Mouse (Mus musculus) A20 (cell line): ENCODE measurements around the gene Ccl22.

Source experiments
- DNase-seq: peaks from one replicate; pipeline ENCODE4 v3.0.0-alpha.2; 2011; ENCODE audit warnings: low read depth, low spot score

Ccl22 gene

DNA sequence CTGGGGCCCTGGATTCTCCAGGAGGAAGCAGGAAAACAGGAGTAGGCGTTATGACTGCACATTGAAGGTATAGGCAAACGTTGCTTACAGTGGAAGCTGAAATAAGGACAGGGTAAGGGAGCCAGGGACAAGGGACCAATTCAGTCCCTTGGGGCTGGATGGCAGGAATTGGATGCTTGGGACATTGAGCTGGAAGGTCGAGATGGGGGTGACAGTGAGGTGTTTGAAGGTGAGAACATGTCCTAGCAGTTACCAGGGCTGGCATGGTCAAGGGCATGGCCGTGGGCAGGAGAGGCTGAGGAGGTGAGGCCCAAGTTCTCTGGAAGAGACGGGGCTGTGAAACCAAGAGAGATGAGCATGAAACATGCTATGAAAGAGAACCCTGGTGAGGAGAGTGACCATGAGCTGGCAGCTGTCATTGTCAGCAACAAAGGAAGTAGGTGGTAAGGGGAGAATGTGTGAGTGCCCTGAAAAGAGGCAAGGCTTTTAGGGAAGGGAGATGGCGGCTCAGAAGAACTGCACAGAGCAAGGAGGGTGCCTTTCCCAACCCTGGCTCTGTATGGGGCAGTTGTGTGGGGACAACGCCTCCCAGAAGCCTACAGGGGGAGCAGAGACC lies 10.5 kb upstream of the Ccl22 start:
- DNase-seq: no peak

DNA sequence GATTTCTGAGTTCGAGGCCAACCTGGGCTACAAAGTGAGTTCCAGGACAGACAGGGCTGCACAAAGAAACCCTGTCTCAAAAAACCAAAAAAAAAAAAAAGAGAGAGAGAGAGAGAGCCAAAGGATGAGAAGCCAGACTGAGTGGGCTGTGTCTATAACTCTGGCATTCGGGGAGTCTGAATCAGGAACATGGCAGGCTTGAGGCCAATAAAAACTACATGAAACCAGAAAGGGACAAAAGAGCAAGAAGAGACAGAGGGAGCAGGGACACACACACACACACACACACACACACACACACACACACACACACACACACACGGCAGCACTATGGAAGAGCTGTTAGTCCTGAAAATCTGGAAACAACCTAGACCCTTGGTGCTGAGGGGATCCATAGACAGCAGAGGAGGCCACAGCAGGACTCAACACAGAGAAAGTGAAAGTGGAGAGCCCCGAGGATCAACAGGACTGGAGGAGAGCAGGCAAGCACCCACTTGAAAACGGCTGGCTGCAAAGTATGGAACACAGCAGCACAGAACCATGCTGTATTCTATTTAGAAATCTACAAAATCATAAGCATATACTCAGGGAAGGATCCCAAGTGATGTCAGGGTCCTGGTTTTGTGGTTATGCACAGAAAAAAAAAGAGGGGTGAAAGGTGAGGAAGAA lies 9.8 kb upstream of the Ccl22 start:
- DNase-seq: no peak

GRCm38 (mm10) chr8:94739829-94740228 lies 5.6 kb upstream of the Ccl22 start:
- peak; percentile 66 for DNase-seq

DNA sequence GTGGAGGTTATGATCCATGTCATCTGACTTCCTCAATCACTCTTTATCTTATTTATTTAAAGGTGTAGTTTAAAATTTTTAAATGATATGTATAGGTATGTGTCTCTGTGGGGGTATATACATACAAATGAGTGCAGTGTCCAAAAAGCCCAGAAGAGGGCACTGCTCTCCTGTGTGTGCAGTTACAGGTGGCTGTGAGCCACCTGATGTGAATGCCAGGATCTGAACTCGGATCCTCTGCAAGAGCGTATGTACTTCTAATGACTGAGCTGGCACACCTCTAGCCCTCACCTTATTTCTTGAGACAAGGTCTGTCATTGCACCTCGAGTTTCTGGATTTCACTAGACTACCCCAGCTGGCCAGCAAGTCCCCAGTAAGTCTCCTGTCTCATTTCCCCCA lies 4.8 kb upstream of the Ccl22 start:
- no peak for DNase-seq

DNA sequence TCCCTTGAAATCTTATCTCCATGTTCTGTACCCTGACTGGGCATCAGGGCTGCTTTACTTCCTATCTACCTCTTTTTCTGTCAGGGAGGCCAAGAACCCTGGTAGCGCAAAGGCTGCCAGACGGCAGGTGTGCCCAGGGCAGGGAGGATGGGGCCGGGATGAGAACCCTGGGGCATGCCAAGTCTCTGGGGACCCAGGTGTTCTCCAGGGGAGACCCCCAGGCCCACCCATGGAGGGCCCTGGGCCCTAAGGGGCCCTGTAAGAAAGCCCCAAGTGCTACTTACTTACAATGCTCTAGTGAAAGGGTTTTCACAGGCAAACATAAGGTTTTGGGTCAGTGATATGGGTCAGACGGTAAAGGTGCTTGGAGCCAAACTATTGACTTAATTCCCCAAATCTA lies 3.7 kb upstream of the Ccl22 start:
- no peak for DNase-seq

DNA sequence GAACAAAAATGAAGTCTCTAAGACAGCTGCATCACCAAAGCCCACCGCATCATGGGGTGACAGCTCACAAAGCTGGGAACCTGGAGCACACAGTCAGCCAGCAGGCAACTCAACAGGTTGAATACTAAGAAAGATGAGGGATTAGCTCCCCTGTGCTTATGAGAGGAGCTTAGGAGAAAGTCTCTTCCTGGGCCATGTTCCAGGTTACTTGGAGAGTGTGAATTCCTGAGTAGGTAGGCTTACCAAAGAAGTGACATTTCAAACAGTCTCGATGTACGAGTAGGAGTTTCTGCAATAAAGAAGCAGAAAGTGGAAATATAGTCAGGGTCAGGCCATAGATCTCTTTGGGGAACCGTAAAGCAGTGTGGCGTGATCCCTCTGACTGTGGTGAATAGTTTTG lies 906 bp upstream of the Ccl22 start:
- no peak for DNase-seq

DNA sequence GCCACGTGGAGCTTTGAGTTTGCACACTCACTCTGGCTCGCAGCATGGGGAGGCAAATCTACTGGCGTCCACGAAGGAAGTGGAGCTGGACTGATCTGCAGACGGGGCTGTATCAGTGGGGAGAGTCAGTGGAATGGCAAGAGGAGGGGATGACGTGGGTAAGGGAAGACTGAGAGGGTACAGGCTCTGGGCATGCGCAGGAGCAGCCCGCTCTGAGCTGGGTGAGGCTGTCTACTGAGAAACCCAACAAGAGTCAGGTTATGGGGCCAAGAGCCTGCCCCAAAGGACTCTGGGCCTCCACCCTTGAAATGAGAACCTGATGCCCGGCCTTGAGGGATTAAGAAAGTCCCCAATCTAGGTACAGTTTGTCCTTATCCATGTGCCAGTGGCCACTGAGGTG lies 418 bp upstream of the Ccl22 start:
- no peak for DNase-seq

DNA sequence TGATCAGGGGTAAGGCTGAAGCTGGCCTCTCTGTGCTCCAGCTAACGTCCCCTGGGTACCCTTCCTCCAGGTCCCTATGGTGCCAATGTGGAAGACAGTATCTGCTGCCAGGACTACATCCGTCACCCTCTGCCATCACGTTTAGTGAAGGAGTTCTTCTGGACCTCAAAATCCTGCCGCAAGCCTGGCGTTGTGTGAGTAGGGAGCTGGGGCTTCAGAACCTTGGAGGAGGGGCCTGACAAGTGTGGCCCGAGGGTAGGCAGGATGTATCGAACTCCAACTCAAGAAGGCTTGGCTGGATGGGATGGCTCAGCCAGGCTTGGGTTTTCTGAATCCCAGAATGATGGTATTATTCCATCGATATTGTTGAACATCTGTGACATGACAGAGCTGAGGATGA lies 1.4 kb downstream of the Ccl22 start:
- no peak for DNase-seq

DNA sequence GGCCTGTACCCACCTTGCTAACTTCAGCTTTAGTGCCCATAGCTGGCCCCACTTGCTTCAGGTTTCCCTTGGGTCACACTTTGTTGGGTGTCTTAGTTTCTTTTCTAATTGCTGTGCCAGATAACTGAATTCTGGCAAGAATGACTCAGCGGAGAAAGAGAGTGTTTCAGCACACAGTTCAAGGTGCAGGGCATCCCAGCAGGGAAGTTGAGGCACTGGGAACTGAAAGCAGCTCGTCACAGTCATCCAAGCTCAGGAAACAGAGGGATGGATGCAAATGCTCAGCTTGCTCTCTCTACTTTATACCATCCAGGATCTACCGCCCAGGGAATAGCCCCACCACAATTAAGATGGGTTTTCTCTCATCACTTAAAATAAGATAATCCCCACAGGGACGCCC lies 3.0 kb downstream of the Ccl22 start:
- DNase-seq: no peak

GRCm38 (mm10) chr8:94749942-94750341 lies 4.6 kb downstream of the Ccl22 start:
- DNase-seq: no peak

DNA sequence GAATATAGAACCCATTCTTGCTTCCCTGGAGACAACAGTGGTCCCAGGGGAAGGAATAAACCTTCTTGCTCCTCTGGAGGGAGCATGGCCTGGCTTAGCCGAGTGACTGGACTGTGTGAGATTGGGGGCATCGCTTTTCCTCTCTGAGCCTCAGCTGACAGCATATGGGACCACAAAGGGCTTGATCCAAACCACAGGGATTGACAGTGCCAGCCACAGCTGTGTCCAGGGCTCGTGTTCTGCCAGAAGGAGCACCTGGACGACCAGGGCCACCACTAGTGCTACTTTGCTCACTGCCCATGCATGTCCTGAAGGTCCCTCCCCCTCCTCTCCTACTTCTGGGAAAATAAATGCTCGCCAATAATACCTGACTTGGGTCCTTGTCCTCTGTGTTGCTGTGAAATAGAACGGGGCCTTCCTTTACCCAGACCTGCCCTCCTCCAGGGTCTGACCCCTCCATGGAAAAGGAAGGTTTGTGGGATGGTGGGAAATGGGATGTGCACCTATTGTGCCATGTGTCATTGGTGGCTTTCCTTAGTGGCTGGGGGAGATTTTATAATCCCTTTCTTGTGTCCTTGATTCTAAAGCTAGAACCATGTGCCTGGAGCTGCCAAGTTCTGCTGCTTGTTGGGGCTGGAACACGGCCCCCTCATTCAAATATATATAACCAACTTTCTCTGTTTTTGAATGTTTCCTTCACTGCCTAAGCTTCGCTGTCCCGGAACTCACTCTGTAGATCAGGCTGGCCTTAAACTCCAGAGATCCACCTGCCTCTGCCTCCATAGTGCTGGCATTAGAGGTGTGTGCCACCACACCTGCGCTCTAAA lies 5.8 kb downstream of the Ccl22 start:
- no peak for DNase-seq

DNA sequence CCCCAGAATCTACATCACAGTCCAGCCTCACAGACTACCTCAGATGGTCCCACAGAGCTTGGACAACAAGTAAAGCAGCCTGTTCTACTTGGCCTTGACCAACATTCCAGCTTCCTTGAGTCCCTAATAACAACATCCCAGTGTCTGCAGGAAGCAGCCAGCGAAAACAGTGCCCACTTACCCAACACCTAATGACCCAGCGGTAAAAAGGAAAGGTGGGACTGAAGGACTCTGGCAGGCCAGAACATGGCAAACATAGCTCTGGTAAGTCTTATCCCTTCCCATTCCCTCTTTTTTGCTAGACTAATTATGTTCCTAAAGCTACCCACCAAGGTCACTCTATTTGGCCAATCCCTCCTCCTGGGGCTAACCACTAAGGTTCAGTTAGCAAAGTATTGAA lies 8.6 kb downstream of the Ccl22 start:
- no peak for DNase-seq

DNA sequence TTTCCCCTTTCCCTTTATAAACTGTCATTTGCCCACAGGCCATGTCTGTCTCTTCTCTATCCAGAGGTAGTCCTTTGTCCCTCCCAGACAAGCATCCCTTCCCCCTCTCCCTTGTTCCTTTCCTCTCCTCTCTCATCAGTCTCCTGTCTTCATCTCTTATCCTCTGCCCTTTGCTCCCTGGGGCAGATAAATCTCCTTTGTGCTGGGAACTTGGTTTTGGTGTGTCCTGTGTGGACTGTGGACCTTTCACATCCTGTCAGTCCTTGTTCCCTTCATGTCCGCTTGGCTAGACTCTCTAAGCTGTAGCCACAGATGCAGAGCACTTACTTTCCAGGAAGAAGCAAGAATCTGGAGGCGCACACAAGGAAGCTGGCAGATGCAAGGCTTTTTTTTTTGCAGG lies 9.1 kb downstream of the Ccl22 start:
- no peak for DNase-seq

- no peak for DNase-seq
Measured at GRCm38 (mm10) chr8:94767035-94767434, 21.6 kb downstream of the Ccl22 start.

- no peak for DNase-seq
Measured at GRCm38 (mm10) chr8:94770945-94771344, 25.6 kb downstream of the Ccl22 start.

- no peak for DNase-seq
Measured at GRCm38 (mm10) chr8:94771941-94772670, 26.7 kb downstream of the Ccl22 start, which contains the start of gene Cx3cl1. Gene Cx3cl1, plus strand, starts transcription at chr8:94772009.

GRCm38 (mm10) chr8:94773048-94773447 lies 27.7 kb downstream of the Ccl22 start:
- DNase-seq: no peak

DNA sequence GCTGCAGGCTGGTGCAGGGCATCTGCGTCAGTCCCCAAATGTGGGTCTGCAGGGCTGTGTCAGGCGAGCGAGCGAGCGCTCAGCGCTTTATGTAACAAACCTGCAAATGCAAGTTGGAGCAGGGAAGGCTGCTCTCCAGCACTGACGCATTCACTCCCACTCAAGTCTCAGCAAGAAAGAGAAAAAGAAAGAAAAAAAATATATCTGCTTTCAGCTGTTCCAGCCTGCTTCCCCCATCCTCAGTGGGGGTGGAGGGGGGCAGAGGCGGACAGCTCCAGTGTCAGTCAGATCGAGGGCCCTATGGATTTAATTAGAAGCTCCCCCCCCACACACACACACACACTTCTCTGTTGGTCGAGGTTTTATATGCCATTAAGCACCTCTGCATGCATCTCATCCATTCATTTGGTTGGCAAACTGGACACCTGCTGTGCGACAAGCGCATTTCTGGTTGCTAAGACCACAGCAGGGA lies 28.3 kb downstream of the Ccl22 start:
- DNase-seq: no peak

DNA sequence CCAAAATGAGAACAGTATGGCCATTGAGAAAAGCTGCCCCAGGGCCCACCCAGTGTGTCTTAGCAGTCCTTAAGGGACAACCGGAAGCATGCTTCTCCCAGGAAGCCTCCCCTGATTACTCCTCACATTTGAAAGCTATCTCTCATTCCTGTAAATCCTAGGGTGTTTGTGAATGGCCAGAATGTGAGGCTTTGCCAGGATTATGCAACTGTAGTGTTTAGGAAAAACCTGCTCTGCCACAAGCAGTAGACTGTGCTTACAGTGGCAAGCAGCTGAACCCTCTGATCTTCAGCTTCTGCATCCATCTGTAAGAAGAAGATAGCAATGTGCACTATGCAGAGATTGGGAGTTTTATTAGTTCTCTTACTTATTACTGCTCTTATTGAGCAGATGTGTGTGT lies 29.2 kb downstream of the Ccl22 start:
- DNase-seq: no peak

- DNase-seq: no peak
Measured at GRCm38 (mm10) chr8:94776346-94776745, 31.0 kb downstream of the Ccl22 start.

GRCm38 (mm10) chr8:94778036-94778435 lies 32.6 kb downstream of the Ccl22 start:
- DNase-seq: no peak

- no peak for DNase-seq
Measured at GRCm38 (mm10) chr8:94778473-94778872, 33.1 kb downstream of the Ccl22 start.
